Mouse (Mus musculus) left cerebral cortex, postnatal 4 days (tissue): ENCODE measurements around the gene Prrc2a. TPM values are rescaled to one million over a fixed set of nuclear protein-coding genes. Genes with fewer than 3 reads are reported as not detected.

Experiments used
- DNase-seq: peaks from one replicate; pipeline ENCODE4 v3.0.0-alpha.2; 2022
- intact Hi-C: fragments of 180-260 bp; cut with DNase I; formaldehyde crosslinking; loops from one replicate; pipeline ENCODE4 v1.15.1; 2025
- total RNA-seq, 2 experiments: library from RNA; stranded (reverse); gene quantifications; 2 replicates each; pipeline ENCODE4 v1.2.3; 2021

Prrc2a gene
- total RNA-seq, 2 experiments from 2014 or later: 311 to 315 TPM

GRCm38 (mm10) chr17:35164218-35164567 lies 504 bp downstream of the Prrc2a start:
- intact Hi-C loops: no loop called here
- DNase-seq: no peak

DNA sequence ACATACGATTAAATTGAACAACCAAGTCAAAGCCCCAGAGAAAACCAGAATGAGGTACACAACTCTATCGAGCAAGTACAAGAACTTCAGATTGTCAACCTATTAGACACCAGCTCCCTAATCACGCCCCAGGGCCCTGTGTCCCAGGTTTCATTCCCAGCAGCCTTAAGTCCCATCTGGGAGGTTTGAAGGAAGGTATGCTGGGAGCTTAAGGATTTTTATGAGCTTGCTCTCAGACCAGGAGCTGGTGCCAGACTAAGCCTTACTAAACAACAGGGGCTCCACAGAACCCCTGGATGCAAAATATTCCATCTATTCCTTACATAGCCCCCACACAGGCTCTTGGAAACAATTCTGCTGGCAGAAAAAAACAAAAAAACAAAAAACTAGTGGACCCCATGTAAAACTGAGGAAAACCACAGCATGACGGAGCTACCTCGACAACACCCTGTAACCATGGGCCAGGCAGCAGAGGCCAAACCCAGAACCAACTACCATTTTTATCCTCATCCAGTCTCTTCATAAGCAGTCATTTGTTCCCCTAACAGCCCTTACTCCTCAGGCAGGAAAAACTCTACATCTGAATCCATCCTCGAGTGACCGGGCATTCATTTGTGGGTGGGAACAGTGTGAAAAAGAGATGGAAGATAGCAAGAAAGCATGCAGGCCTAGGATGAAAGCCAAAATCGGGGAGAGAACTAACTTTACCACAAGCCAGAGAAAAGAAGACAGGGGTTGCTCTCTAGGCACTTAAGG lies 1.2 kb downstream of the Prrc2a start:
- no peak for DNase-seq
- intact Hi-C loops: no loop called here

GRCm38 (mm10) chr17:35162730-35163129 lies 2.0 kb downstream of the Prrc2a start:
- DNase-seq: no peak
- intact Hi-C loops: no loop called here

GRCm38 (mm10) chr17:35162121-35162520 lies 2.6 kb downstream of the Prrc2a start:
- intact Hi-C loops: no loop called here

DNA sequence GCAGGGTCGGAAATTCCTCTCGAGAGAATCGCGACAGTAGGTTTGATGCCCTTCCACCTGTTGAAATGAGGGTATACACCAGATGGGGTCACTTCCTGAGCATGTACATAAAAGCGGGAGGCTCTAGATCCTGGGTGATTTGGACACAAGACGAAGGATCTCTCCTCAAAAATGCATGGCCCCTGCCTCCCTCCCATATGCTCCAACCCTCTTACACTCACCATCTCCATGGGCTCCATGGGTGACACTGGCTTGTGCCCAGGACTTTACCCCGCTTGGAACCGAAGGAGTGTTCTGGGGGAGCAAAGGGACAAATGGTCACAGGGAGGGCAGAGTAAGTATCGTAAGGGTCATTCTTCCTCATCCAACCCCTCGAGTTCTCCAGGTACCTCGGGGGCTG lies 3.3 kb downstream of the Prrc2a start:
- no peak for DNase-seq
- intact Hi-C loops: no loop called here

More at GRCm38 (mm10) chr17:35162121-35162520, 2.6 kb downstream of the Prrc2a start:
- DNase-seq: no peak

- DNase-seq: no peak
- intact Hi-C loops: no loop called here
Observed at GRCm38 (mm10) chr17:35159638-35160037, 5.1 kb downstream of the Prrc2a start.

DNA sequence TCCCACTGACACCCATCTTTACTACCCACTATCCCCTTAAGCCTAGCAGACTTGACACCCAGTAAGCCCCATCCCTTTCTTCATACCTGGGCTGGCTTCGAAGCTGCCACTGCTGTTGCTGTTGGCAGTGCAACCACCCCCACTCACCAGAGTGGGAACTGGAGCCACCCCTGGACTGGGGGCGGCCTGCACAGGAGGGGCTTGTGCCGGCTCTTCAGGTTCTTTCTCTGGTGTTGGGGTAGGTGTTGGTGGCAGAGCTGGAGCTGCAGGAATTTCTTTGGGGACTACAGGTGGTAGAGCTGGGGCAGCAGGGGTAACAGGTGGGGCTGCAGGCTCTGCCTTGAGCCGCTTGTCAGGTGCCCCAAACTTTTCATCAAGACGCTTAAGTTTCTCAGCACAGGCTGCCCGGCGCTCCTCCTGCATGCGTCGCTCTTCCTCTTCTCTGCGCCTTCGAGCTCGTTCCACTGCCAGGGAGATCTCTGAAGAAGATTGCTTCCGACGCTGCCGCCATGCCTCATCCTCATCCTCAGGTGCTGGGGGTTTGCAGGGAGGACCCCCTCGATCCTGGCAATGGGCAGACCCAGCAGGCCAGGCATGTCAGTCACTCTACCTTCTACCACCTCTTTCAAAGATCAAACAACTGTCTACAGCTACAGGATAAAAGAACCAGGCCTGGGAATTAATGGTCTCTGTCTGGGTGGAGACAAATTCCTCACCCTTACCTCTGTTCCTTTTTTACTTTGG lies 5.7 kb downstream of the Prrc2a start:
- intact Hi-C loops: no loop called here

DNA sequence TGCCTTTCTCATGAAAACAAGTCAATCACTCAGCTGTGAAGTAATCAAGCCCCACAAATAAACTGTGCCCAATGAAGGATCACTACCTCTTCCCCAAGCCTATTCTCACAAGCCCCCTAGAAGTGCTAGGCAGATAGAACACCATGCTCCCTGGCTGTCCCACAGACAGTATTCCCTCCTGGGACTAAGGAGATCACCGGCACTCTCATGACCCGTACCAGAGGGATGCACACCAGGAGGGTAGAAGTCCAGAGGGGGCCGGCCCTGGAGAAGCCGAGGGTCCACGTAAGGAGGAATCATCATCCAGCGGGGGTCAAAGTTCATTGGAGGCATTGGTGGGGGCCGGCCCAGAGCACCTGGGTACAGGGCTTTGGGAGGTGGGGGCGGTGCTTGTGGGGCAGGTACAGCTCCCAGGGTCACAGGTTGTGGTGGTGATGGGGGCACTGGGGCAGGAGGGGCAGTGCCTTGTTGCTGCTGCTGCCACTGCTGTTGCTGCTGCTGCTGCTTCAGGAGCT lies 7.0 kb downstream of the Prrc2a start:
- DNase-seq: no peak
- intact Hi-C loops: no loop called here

More for the DNA sequence above, 5.7 kb downstream of the Prrc2a start:
- DNase-seq: no peak

DNA sequence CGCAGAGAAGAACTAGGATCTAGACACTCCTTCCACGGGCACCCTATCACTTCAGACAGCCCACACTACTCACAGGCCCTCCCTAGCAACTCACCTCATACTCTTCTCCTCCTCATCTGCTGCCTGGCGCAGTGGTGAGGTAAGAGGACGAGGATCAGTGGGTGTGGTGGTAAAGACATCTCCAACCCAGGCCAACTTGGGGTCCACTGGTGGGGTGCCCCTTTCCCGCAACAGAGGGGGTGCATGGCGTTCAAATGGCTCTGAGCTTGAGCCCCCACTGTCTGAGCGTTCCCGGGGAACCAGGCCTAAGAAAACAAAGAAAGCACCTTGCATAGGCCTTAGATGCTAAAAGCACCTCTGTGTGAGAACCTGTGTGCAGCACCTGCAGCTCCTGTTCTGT lies 7.4 kb downstream of the Prrc2a start:
- intact Hi-C loops: no loop called here

DNA sequence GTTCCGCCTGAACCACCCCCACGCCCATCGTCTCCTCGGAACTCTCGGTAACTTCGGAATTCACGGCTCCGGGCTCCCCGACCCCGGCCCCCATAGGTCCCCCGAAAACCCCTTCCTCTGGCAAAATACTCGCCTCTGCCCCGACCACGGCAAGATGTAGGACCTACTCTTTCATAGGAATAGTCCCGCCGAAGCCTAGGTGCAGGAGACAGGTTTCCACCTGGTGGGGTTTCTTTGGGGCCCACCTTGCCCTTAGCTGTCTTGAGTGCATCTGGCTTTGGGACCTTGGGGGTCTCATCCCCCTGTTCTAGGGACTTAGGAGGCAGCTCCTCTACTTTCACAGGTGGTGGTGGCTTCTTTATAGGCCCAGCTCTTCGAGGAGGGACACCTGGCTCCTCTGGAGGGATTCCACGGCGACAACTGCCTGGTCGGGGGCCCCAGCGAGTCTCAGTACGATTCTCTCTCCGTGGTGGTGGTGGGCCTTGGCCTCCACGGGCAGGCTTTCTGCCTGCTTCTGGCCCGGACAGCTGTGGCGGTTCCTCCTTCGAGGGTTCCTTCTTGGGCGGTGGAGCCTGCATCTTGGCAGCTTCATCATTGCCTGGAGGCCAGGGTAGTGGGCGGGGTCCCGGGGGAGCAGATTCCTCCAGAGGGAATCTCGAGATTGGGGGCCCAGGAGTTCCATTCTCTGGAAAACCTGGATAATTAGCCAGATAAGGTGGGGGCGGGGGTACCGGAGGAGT lies 8.1 kb downstream of the Prrc2a start:
- intact Hi-C loops: no loop called here
- DNase-seq: no peak

More for the DNA sequence above, 7.4 kb downstream of the Prrc2a start:
- DNase-seq: no peak

DNA sequence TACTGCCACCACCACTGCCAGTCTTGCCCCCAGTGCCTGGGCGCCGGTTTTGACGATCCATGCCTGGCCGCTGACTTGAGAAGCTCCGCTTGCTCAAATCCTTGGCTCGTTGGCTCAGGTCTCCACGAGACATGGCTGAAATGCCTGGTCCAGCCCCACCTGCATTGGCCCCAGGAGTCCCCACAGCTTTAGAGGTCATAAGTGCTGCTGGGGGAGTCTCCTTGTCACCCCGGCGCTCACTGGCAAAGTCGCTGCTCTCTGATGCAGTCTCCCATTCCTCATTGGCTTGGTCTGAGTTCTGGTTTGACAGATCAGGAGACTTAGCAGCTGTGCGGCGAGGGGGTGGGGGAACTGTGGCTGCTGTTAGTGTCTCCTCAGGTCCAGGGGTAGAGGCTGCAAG lies 9.2 kb downstream of the Prrc2a start:
- no peak for DNase-seq
- intact Hi-C loops: no loop called here

DNA sequence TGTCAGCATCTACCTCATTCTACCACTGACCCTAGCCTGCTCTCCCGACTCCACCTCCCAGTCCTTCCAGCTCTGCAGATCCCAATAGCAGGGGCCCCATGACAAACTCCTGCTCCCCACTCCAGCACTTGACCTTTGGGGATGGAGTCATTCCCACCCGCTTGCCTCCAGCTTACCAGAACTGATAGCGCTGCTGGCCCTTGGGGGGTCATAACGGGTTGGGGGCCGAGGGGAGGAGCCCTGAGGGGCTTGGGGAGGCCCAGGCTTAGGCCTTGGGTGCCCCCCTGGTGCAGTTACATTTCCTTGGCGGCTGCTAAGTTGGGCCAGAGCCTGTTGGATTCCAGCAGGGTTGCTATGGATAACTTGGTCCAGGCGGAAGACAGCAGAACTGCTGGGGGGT lies 10.1 kb downstream of the Prrc2a start:
- intact Hi-C loops: no loop called here
- DNase-seq: no peak

GRCm38 (mm10) chr17:35153931-35154330 lies 10.8 kb downstream of the Prrc2a start:
- DNase-seq: no peak
- intact Hi-C loops: no loop called here

- no peak for DNase-seq
Observed at GRCm38 (mm10) chr17:35153077-35153476, 11.6 kb downstream of the Prrc2a start.

DNA sequence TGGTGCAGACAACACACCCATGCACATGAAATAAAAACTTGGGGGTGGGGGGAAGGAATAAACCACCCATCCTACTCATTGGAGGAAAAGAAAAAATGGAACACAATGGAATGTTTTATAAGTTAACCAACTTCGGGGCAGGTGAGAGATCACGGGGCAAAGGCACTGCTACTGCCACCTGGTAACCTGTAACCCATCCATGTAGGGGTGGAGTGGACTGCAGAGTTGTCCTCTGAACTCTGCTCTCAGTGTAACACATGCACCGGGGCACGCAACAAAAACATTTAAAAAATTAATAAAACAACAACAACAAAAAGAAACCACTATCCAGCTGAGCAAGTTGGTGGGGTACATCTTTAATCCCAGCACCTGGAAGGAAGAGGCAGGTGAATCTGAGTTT lies 12.6 kb downstream of the Prrc2a start:
- intact Hi-C loops: no loop called here
- DNase-seq: no peak

More at GRCm38 (mm10) chr17:35153077-35153476, 11.6 kb downstream of the Prrc2a start:
- intact Hi-C loops: no loop called here

- intact Hi-C loops: no loop called here
- no peak for DNase-seq
Observed at GRCm38 (mm10) chr17:35147922-35148639, 16.6 kb downstream of the Prrc2a start.

GRCm38 (mm10) chr17:35147348-35147747 lies 17.3 kb downstream of the Prrc2a start:
- intact Hi-C loops: no loop called here
- DNase-seq: no peak

DNA sequence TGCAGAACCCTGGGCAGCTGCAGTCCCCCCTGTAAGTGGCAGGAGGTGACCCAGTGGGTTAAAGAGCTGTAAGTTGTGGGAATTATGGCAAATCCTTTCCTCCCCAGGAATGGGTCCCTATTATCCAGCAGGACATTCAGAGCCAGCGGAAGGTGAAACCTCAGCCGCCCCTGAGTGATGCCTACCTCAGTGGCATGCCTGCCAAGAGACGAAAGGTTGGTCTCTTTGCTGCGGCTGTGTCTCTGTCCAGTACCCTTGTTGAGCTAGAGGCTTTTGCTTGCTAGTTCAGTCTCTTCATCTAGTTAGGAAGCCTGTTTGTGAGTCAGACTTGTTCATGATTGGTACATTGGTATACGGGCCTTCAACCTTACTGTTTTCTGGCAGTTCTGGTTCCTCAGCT lies 18.6 kb downstream of the Prrc2a start:
- intact Hi-C loops: no loop called here

DNA sequence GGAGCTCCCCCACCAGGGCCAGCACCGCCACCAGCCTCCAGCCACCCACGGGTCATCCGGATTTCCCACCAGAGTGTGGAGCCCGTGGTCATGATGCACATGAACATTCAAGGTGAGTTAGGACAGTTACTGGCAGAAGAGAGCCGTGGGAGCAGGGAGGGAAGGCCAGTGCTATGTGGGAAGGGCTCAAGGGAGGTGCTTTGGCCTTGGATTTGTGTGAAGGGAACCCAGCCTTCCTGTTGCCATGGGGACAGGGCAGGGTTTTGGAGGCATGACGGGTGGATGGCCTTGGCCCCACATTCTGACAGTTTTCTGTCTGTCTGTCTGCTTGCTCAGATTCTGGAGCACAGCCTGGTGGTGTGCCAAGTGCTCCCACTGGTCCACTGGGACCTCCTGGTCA lies 22.7 kb downstream of the Prrc2a start:
- intact Hi-C loops: no loop called here
- no peak for DNase-seq

More for the DNA sequence above, 18.6 kb downstream of the Prrc2a start:
- DNase-seq: no peak

GRCm38 (mm10) chr17:35140490-35140996 lies 24.2 kb downstream of the Prrc2a start:
- intact Hi-C loops: no loop called here
- DNase-seq: no peak
